Mouse (Mus musculus) natural killer cell, adult 2 months (primary cell): ENCODE measurements around the gene Gm11555.
"Not testable (repeated sequence)": the region's sequence is repeated elsewhere in the genome, so short reads cannot be mapped to it uniquely, and the experiment has no call there.

Experiments used
- DNase-seq, 2 experiments: peaks; one replicate each; pipeline ENCODE4 v3.0.0; 2022; ENCODE audit warnings: low spot score in 2 of 2

Gene Gm11555

DNA sequence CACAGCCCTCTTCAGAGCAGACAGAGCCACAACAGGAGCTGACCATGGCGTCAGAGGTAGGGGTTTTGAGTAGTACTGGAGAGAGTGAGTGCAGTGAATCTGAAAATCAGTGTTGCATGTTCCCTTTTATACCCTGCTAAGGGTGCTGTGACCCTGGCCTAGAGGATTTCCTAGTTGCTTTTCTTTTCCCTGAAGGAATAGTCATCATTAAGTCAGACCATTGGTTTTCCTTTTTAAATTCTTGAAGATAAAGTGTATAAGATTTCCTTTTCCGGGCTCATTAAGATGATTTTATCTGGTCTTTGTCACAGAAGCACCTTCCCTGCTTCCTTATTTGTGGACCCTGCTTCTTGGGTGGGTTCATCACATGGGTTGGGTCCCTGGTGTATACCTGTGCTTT, at the start of gene Gm11555:
TSS of gene Gm11555 (minus strand) at position 101 of the 400 bp plus-strand sequence.
- no peak for DNase-seq

DNA sequence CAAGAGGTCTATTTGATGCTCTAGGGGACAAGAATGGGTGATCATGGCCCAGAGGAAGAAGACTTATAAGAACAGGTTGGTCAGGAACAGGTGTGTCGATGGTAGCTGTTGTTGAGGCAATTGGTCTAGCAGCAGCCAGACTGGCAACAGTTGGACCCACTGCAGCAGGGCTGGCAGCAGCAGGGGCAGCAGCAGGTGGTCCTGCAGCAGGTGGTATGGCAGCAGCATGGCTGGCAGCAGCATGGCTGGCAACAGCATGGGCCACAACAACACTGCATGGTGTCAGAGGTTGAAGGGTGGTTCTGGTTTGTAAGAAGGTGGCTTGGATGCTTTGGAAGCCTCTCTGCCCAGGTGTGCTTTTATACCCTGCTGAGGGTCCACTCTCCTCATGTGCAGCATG, 40.4 kb upstream of the Gm11555 start, which contains the start of gene Gm14190:
TSS of gene Gm14190 (minus strand) at position 278 of the 400 bp plus-strand sequence.
- DNase-seq = no peak

DNA sequence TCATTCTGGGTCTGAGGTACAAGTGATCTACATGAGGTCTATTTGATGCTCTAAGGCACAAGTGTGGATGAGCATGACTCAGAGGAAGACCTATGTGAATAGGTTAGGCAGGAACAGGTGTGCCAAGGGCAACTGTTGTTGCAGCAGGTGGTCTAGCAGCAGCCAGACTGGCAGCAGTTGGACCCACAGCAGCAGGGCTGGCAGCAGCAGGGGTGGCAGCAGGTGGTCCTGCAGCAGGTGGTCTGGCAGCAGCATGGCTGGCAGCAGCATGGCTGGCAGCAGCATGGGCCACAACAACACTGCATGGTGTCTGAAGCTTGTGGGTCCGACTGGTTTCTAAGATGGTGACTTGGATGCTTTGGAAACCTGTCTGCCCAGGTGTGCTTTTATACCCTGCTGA, 35.2 kb upstream of the Gm11555 start:
- DNase-seq = not testable (repeated sequence)

DNA sequence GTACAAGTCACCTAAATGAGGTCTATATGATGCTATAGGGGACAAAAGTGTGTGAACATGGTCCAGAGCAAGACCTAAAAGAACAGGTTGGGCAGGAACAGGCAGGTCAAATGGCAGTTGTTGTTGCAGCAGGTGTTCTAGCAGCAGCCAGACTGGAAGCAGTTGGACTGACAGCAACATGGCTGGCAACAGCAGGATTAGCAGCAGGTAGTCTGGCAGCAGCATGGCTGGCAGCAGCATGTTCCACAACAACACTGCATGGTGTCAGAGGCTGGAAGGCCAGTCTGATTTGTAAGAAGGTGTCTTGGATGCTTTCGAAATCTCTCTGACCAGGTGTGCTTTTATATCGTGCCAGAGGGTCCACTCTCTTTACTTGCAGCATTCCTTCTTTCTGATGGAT, 33.4 kb upstream of the Gm11555 start:
- no peak for DNase-seq

DNA sequence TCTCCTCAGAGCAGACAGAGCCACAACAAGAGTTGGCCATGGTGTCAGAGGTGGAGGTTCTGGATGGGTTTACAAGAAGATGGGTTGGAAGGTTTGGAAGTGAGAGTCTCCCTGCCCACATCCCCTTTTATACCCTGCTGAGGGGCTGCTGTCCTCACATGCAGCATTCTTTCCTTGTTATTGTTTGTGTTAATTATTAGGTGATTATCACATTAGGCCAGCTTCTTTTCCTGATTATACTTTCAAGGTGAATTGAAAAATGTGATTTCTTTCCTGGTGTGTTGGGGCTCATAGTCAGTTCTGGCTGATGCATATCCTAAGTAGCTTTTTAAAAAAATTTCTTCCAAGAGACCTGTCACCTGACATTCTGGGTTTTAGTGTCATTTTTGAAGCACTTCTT, 15.8 kb upstream of the Gm11555 start, which contains the start of gene Krtap4-6:
TSS of gene Krtap4-6 (minus strand) at position 101 of the 400 bp plus-strand sequence.
- DNase-seq = no peak

DNA sequence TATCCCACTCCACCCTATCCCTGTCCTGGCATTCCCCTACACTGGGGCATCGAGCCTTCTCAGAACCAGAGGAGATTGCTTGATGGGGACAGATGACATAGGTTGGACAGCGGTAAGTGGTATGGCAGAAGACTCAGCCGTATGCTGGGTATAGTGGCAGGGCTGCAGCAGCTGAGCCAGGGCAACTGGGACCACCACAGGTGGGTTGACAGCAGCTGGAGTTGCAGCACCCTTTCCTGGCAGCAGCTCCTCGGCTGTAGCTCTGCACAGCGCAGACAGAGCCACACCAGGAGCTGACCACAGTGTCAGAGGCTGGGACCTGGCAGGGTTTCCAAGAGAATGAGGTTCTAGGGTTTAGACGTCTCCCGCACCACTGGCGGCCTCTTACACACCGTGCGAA, 12.8 kb upstream of the Gm11555 start:
- no peak for DNase-seq

DNA sequence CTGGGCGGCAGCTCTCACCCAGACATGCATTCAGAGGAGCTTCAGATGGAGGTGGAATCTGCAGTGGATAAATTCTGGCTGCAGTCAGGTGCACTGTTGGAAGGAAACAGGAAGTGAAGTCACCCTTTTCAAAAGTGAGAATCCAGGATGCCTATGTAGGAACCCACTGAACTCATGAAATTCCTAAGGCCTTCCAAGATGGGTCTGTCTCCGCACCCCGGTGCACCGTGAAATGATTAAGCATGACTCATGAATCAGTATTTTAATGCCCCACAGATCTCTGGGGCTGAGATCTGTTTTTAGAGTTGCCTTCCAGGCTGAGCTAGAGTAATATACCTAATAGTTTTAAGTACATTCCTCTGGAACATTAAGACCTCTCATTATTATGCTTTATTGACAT, 9.2 kb upstream of the Gm11555 start:
- no peak for DNase-seq

DNA sequence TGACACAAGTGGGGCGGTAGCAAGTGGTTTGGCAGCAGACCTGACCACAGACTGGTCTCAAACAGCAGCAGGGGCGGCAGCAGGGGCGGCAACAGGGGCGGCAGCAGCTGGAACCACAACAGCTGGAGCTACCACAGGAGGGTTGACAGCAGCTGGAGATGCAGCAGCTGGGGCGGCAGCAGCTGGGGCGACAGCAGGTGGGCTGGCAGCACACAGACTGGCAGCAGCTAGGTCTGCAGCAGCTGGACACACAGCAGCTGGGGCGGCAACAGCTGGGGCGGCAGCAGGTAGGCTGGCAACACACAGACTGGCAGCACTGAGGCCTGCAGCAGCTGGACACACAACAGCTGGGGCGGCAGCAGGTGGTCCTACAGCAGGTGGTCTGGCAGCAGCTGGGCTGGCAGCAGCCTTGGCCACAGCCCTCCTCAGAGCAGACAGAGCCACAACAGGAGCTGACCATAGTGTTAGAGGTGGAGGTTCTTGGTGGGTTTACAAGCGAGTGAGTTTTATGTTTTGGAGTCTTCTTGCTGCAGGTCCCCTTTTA, 8.5 kb upstream of the Gm11555 start, which contains the start of gene Gm11563:
TSS of gene Gm11563 (minus strand) at position 494 of the 544 bp plus-strand sequence.
- DNase-seq = not testable (repeated sequence)

DNA sequence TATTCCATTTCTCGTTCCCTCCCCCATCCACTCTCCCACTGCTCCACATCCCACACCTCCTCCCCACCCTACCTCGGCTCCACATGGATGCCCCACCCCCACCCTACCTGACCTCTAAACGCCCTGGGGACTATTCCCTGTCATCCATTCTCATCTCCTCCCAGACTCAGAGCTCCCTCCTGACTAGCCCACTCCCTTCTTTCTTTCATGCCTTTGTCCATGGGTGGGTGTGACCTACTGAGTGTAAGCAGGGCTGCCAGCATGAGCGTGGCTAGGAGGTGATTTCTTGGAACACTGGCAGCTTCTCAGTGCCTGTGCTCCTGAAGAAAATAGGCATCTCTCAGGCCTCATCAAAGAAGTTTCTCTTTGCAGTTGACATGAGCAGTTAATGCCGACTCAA, 7.0 kb upstream of the Gm11555 start:
- DNase-seq = no peak

DNA sequence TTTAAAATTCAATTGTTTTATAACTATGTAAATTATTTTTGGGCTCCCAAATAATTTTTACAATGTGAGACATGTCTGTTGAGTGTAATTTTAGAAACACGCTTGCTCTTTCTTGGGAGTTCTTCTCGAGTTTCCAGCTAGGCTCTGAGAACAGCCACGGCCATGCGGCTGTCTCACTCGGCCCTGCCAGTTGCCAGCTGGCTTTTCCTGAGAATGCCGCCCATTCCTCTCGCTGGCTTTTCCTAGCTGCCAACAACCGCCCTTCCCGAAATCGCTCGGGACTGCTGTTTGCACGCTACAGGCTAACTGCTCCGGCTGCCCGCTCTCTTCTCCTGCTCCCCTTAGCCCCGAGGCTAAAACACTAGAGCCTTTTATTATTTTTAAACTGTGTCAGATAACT, 3.6 kb downstream of the Gm11555 start:
- no peak for DNase-seq

DNA sequence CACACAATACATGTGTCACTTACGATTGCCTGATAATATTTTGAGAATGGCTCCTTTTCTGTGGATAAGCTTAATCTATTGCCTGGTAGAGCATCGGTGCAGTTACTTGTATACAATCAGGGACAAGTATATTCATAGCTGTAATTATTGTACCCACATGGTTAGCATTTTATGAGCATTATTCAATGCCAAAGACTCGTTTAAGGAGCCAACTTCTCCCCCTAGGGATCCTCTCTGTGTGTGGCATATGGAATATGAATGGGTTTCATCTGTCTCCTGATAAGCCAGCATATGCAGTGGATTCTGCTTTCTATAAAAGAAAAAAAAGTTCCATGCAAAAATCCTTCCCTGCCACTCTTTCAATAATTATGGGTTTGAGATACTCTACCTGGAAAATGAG, 5.7 kb downstream of the Gm11555 start:
- no peak for DNase-seq

DNA sequence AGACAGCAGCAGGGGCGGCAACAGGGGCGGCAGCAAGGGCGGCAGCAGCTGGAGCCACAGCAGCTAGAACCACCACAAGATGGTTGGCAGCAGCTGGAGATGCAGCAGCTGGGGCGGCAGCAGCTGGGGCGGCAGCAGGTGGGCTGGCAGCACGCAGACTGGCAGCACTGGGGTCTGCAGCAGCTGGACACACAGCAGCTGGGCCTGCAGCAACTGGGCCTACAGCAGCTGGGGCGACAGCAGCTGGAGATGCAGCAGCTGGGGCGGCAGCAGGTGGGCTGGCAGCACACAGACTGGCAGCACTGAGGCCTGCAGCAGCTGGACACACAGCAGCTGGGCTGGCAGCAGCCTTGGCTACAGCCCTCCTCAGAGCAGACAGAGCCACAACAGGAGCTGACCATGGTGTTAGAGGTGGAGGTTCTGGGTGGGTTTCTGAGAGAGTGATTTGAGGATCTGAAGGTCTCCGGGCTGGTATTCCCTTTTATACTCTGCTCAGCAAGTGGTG, 6.3 kb downstream of the Gm11555 start, which contains the start of gene Krtap4-7:
TSS of gene Krtap4-7 (minus strand) at position 455 of the 505 bp plus-strand sequence.
- DNase-seq = not testable (repeated sequence)

DNA sequence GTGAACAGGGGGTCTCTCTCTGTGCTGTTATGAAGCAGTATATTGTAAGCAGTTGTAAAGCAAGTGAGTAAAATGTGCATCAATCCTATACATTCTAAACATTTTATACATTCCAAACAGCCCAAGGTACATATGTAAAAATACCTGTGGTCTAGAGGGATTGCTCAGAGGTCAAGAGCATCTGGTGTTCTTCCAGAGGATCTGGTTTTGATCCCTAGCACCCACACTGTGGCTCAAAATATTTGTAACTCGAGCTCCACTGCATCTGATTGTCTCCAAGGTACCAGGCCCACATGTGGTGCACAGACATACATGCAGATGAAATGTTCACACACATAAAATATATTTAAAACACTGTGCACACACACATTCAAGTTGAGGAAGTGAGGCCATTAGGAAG, 9.1 kb downstream of the Gm11555 start:
- DNase-seq = no peak

DNA sequence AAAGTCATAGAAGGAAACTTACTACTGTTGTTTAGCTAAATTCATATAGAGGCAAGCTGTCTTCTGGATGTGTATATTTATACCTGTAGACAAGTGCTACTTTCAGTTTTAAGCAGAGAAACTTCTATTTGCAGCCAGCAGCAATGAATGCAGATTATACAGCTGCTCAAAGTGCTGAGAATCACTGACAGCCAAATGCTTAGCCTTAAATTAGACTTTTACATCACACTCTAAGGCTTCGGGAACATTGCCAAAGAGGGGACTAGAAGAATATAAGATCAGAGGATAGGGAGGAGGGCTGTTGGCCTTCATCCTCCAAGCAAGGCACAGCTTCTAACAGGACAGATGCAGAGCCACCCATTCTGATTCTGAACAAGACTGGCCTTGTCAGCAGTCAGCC, 12.9 kb downstream of the Gm11555 start:
- DNase-seq = no peak

DNA sequence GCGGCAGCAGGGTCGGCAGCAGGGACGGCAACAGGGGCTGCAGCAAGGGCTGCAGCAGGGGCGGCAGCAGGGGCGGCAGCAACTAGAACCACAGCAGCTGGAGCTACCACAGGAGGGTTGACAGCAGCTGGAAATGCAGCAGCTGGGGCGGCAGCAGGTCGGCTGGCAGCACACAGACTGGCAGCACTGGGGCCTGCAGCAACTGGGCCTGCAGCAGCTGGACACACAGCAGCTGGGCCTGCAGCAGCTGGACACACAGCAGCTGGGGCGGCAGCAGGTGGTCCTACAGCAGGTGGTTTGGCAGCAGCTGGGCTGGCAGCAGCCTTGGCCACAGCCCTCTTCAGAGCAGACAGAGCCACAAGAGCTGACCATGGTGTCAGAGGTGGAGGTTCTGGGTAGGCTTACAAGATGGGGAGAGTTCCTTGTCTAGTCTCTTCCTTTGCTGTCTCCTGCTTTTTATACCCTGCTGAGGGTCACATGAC, 15.3 kb downstream of the Gm11555 start, which contains the start of gene Krtap4-2:
TSS of gene Krtap4-2 (minus strand) at position 432 of the 482 bp plus-strand sequence.
- no peak for DNase-seq

DNA sequence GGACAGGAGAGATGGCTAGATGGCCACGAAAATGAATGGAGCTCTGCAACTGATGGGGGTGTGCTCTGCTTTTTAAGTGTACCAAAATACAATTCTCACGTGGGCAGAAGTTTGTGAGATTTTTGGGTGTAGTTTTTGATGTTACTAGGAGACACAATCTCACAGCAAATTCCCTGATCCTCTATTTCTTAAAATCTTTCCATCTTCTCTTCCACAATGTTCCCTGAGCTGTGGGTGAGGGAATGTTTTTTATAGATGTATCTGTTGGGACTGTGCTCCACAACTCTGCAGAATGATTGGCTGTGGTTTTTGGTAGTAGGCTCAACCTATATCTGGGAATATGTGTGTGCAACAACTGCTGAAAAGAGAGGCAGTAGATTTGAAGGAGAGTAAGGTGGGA, 16.7 kb downstream of the Gm11555 start:
- DNase-seq = no peak

DNA sequence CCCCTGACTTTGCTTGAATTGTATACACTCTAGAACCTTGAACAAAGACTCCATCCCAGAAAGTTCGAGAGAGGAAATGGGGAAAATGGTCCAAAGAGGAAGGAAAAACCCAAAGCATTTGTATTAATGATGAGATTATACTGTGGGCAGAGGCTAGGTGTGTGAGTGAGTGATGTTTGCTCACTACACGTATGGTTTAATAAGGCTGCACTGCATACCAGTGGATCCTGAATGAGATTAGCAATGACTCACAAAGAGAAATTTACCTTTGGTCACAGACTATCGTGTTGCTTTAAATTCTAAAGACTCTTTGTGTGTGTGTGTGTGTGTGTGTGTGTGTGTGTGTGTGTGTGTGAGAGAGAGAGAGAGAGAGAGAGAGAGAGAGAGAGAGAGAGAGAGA, 19.1 kb downstream of the Gm11555 start:
- no peak for DNase-seq

DNA sequence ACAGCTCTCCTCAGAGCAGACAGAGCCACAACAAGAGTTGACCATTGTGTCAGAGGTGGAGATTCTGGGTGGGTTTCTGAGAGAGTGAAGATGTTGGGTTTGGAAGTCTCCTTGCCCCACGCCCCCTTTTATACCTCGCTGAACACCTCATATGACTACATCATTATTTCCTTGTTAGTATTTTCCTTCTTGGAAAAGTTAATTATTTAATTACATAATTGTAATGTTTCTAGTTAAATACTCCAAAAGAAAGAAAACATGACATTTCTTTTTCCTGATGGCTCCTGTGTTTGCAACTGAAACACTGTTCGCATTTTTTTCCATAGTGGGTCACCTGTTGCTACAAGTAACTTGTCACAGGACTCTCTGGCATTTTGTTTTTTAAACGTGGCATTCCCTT, 21.9 kb downstream of the Gm11555 start, which contains the start of gene Krtap4-1:
TSS of gene Krtap4-1 (minus strand) at position 101 of the 400 bp plus-strand sequence.
- DNase-seq = no peak

DNA sequence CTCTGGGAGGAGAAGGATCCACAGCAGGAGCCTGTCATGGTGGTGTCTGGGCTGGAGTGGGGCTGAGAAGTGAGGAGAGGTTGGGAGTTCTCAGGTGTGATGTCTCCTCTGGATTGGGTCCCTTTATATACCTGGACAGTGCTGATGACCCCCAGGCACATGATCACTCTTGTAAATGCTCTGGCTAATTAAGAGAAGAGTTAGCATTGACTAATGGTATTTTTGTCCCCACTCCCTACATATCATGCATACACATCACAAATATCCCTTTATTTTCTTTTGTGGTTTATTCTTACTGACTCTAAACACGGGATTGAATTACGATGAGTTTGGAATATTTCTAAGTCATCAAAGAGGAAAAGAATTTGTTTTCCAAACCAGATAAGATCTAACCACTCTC, 29.7 kb downstream of the Gm11555 start, which contains the start of gene Gm11562:
TSS of gene Gm11562 (minus strand) at position 101 of the 400 bp plus-strand sequence.
- DNase-seq = no peak

DNA sequence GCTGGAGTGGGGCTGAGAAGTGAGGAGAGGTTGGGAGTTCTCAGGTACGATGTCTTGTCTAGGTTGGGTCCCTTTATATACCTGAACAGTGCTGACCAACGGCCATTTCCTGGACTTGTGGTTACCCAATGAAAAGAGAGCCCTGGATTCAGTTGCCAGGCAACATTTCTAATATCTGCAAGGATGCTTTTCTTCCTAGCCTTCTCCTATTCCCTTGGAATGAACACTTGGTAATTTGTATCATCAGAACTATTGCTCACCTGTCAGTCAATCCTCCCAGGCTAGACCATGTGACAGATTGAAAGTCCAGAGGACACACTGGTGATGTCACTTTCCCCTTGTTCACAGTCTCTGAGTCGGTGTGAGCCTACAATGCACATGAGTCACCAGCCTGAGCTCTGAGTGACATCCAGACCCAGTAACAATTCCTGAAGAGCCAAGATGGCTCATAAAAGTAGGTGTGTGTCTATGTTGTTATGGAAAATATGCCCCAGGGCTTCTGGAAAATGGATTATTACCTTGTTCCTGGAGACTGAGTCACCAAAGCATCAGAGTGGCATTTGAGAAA, 35.2 kb downstream of the Gm11555 start, which contains the start of gene Krtap2-4:
TSS of gene Krtap2-4 (minus strand) at position 51 of the 568 bp plus-strand sequence.
- no peak for DNase-seq

DNA sequence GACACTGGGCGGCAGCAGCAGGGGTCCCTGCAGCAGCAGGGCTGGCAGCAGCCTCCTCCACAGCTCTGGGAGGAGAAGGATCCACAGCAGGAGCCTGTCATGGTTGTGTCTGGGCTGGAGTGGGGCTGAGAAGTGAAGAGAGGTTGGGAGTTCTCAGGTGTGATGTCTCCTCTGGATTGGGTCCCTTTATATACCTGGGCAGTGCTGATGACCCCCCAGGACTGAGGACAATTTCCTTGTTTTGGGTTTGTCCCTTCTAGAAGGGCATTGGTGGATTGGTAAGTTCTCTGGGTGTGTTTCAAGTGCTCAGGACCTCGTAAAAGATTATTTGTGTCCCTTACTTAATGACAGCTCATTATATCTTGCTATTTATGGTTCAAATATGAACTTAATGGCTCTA, 39.9 kb downstream of the Gm11555 start, which contains the start of gene Gm11937:
TSS of gene Gm11937 (minus strand) at position 101 of the 400 bp plus-strand sequence.
- not testable (repeated sequence) for DNase-seq

DNA sequence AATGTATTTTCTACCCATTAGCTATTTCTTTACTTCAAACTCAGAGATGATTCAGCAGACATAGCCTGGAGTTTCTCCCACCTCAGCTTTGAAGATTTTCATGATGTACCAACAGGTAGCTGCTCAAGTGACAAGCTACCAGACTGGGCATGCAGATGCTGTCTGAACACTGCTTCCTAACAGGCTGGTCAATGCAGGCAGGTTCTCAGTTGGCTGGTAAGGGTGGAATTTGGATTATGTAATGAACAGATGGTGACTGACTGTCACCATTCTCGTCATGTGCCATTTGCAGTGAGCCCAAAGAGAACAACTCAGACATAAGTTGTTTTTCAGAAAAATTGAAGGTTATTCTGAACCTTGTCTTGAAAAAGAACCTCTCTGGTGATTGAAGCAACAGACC, 40.9 kb downstream of the Gm11555 start:
- no peak for DNase-seq

DNA sequence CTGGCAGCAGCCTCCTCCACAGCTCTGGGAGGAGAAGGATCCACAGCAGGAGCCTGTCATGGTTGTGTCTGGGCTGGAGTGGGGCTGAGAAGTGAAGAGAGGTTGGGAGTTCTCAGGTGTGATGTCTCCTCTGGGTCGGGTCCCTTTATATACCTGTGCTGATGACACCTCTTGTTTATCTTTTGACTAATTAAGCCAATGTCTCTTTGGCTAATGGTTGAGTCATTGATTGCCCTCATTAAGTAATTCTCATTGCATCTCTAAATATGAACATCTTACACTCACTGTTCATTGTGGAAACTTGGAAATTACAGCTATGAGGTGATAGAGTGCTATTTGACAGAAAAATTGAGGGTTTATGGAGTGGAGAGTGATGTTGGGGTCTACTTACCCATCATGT, 46.8 kb downstream of the Gm11555 start, which contains the start of gene Gm11938:
TSS of gene Gm11938 (minus strand) at position 101 of the 400 bp plus-strand sequence.
- not testable (repeated sequence) for DNase-seq
